Mouse (Mus musculus) mouse trophoblast stem cell (cell line): ENCODE results near the gene Tnfaip8l1.

Source experiments
- in situ Hi-C, 2 experiments: fragments of 300-500 bp; cut with MseI, MboI; formaldehyde crosslinking; loops; 2 replicates in 1 of 2; 3 replicates in 1 of 2; pipeline ENCODE4 v1.15.1; 2025

The Tnfaip8l1 gene

DNA sequence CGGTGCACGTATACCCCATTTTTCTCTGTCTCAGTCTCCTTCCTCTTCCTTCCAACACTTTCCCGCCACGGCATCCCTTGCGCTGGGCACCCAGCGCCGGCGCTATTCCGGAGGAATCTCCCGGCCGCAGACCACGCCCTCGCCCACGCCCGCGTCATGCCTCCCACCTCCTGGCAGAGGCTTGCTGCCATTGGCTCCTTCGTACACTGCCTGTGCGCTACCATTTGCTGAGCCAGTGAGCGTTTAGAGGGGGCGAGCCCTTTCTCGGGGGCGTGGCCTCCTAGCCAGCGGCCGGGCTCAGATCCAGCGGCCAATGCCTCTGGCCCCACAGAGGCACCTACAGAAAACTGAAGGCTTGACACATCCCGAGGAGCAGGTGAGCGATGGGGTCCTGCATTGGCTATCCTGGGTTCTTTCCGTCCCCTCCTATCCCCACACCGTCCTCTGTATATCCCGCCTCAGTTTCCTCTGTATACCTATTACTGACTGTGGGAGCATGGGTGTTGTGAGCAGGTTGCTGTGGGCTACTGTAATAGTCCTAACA, at the start of gene Tnfaip8l1:
TSS of gene Tnfaip8l1 (plus strand) at position 247 of the 544 bp plus-strand sequence.
- in situ Hi-C loops, result no loop called here

DNA sequence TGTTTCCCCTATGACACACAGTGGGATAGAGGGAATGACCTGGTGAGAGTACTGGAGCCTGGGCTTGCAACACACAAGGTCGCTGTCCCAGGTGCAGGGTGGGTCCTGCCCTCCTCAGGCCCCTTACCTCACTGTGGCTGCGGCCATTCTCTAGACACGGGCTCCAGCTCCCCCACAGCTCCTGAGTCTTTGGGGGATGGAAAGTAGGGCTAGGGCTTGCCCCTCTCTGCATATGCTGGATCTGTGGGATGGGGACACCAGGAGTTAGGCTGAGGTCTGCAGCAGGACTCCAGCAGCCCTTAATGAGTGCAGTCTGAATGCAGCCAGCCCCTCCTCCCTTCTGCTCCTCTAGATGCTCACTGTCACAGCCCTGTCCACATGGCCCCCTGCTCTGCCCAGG, 49.5 kb upstream of the Tnfaip8l1 start:
- in situ Hi-C loops, result no loop called here

DNA sequence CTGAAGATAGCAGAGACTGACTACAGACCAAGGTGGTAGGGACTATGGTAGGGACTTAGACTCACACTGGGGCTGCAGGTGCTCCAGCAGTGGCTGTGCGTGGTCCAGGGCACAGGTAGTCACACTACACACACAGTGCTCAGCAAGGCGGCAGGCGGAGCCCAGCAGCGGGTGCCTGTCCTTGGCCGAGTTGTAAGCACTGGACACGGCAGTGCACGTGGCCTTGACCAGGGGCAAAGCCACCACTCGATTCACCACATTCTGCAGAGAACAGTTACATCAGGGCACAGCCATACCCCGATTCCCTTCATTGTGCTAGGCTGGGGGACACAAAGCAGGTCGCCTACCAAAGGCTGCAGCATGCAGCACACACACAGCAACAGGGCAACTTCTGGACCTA, 46.1 kb upstream of the Tnfaip8l1 start:
- in situ Hi-C loops, result no loop called here

DNA sequence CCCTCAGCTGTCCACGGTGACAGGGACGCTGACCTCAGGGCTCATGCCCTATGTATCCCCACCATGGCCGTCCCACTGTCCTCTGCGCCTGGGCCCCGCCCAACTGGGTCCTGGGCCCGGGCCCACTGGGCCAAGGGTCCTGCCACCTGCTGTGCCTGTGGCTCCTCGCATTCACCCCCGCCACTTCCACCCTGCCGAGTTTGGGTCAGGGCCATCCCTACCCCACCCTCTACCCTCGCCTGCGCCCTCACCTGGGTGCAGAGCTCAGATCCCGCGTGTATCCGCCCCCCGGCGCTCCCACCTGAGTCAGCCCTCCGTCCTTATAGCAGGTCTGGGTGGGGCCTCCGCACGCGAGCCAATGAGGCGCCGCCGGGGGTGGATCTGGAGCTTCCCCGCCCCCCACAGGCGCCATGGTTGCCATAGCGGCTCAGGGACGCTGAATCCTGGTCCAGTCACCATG, 45.0 kb upstream of the Tnfaip8l1 start, which contains the start of gene Plin5:
TSS of gene Plin5 (minus strand) at position 346 of the 460 bp plus-strand sequence.
- in situ Hi-C loops, result no loop called here

- in situ Hi-C loops, result no loop called here
These were observed 42.8 kb upstream of the Tnfaip8l1 start for GRCm38 (mm10) chr17:56119431-56119830.

DNA sequence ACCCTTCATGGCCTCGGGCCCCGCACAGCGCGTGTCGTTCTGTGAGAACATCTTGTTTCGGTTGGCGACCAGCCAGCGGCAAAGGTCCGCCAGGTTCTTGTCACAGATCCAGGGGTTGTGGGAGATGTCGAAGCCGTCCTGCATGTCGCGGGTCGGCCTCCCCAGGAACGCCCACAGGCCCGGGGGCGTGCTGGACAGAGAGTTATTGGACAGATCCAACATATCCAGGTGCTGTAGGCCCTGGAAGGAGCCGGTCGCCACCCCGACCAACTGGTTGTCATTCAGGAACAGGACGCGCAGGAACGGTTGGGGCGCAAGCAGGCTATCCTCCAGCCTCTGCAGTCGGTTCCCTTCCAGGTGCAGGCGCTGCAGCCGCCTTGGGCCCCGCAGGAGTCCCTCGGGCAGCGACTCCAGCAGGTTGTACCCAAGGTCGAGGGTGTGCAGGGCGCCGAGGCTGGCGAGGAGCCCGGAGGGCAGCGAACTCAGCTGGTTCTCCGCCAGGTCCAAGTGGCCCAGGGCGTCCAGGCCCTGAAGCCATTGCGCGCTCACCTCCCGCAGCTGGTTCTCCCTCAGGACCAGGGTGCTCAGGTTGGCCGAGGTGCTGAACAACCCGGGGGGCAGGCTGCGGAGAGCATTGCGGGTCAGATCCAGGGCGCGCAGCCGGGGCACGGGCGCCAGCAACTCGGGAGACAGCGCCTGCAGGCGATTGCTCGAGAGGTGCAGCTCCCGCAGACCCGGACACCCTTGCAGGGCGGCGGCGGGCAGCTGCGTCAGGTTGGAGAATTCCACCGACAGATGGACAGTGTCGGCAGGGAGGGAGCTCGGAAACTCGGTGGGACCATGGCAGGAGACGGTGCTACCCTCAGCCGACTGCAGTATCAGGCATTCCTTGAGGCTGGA, 42.0 kb upstream of the Tnfaip8l1 start:
- in situ Hi-C loops, result no loop called here

DNA sequence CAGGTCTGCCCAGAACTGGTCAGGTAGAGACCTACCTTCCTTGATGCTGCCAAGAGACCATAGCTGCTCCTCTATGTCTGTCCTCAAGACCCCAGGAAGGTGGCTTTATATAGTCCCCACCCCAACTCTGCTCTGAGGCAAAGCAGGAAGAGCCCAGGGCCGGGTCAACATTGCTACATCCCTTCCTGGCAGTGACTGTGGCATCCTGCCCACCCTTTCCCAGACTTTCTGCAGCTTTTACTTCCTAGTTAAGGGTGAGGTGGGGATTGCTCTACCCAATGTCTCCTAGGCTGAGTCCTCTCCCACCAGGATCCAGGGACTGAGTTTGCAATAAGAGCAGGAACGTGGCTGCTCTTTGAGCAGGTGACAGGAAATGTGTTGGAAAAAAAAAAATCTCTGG, 40.5 kb upstream of the Tnfaip8l1 start, which contains the start of gene Lrg1:
TSS of gene Lrg1 (minus strand) at position 176 of the 400 bp plus-strand sequence.
- in situ Hi-C loops, result no loop called here

GRCm38 (mm10) chr17:56123161-56123560, 39.1 kb upstream of the Tnfaip8l1 start:
- in situ Hi-C loops, result no loop called here

DNA sequence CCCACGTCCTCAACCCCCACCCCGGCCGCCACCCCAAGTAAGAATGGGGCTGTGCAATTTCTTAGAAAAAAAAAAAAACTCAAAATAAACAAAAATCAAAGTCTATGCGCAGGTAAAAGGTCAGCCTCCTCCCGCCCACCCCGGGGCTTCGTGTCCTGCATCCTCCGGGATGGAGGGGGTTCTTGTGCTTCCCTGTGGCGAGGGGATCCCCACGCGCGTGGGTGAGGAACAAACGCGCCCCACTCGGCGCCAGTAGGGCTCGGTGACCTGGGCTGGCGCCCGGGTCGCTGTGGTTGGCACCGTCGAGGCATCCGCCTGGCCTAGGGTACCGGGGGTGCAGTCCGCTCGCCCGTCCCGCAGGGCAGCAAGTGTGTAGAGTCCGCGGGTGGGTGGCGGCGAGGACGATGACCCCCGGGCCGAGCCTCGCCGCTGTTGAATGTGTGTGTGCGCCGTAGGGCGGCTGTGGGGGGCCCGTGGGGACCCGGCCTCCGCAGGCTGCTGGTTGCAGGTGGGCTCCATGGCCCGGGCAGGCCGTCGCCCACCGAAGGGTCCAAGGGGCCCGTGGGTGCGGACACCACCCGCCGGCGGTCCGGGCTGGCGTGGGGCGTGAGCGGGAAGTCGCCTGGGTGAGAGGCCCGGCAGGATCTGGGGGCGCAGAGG, 38.5 kb upstream of the Tnfaip8l1 start:
- in situ Hi-C loops, result no loop called here

DNA sequence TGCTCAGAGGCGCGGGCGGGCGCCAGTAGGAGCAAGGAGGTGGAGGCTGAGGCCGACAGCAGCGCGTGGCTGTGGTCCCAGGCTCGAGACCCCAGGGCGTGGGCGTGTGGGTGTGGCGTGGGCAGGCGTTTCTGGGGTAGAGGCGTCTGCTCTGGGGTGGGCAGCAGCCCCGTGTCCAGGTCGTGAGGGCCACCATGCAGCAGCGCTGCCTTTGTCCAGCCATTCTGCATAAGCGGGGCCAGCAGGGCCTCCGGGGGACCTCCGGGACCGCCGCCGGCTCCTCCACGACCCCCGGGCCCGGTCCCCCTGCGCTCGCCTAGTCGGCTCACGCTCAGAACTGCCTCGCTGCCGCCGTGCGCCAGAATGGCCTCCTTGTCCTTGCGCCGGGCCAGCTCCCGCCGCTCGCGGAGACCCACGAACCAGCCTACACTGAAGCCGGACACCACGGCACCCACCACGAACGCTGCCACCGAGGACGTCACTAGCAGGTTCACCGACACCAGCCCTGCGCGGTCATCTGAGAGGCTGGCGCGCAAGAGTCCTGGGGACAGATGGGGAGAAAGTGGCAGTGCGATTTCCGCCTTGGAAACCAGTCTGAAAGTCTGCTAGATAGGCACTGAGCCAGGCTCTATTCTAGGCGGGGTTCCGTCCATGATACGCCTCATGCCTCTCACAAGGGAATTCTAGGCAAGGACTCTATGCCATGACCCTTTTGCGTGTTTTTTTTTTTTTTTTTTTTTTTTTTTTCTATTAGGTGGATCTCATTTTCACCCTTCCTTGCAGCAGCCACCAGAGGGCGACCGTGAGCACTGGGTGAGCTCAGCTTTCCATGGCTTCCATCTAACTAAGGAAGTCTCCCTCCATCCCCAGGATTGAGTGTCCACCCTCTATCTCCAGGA, 37.7 kb upstream of the Tnfaip8l1 start:
- in situ Hi-C loops, result no loop called here

DNA sequence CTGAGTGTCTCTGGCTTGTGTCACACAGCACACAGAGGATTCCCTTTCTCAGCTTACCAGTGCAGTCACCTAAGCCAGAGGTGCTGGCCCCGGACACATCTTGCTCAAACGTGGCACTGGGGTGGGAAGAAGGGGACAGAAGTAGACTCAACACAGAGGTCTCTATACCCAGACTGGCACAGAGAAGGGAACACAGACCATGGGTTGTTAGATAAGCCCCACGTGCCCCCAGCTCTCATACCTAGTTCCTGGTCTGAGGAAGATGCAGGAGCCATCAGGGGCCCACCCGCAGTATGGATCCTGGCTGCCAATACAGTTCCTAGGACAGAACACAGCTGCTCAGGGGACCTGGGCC, 37.0 kb upstream of the Tnfaip8l1 start:
- in situ Hi-C loops, result no loop called here

DNA sequence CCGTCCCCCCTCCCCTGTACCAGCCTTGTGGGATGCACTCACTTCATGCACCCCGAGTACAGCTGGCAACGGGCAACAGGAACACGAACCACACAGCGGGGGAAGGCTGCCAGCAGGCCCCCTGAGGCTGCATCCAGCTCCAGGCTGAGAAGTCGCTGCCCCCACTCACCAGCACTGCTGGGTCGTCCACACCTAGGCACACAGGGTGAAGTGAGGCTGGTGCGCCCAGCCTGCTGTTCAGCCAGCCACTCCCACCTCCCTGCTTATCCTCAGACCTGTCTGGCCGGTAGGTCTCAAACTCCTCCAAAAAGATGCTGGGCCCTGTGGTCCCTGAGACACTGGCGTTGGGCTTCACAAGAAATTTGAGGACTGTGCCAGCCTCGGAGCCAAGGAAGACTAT, 36.1 kb upstream of the Tnfaip8l1 start:
- in situ Hi-C loops, result no loop called here

DNA sequence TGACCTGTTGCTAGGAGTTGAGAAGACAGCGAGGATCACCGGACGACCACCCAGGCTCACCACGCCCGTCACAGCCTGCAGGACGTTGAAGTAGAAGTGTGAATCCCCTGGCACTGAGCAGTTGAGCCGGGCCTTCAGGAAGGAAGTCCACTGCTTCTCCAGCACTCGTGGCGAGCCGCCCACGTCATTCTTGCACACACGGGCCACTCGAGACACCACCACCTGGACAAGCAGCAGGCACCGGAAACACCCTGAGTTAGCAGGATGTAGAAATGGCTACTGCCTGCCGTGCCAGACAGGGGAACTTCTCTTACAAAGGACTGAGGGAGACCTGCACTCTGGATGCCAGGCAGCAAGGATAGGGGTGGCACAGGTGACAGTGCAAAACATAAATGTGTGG, 34.0 kb upstream of the Tnfaip8l1 start:
- in situ Hi-C loops, result no loop called here

- in situ Hi-C loops, result no loop called here
These were observed 31.1 kb upstream of the Tnfaip8l1 start for GRCm38 (mm10) chr17:56131136-56131535.

DNA sequence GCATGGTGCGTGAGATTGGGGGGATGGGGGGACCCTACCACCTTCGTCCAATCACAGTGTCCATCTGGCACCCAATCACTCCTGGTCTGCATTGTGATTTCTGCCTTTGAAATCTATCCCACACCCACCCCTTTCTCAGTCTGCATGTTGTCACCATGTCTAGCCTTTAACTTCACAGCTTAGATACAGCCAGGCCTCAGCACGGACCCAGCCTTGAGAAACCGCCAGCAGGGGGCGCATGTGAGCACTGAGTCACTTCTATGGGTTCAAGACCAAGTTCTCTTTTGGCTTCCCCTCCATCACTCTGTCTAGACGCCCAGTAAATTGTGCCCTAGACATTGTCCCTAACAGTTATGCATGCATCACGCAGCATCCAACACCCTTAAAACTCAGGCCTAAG, 30.5 kb upstream of the Tnfaip8l1 start:
- in situ Hi-C loops, result no loop called here

- in situ Hi-C loops, result no loop called here
These were observed 29.6 kb upstream of the Tnfaip8l1 start for GRCm38 (mm10) chr17:56132661-56133060.

- in situ Hi-C loops, result no loop called here
These were observed 28.6 kb upstream of the Tnfaip8l1 start for GRCm38 (mm10) chr17:56133457-56134363.

GRCm38 (mm10) chr17:56134463-56134971, 27.8 kb upstream of the Tnfaip8l1 start:
- in situ Hi-C loops, result no loop called here

DNA sequence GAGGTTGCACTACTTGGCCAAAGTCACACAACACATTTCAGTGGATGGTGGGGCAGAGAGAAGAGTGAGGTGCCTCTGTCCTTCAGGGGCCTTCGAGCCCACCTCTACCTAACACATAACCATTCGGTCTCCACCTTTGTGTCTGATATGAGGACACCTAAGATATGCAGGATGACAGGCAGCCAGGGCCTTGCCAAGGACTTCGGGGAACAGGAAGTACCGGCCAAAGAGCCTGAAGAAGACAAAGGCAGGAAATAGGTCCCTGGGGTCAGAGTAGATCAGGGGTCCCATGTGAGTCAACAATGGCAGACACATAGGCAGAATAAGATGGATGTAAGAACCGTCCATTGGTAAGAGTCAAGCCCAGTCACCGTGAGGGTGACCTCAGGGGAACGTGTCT, 25.7 kb upstream of the Tnfaip8l1 start:
- in situ Hi-C loops, result no loop called here
